Mouse (Mus musculus) heart, adult 18-20 months (tissue): ENCODE data around the gene Ilk. TPM values are rescaled to one million over a fixed set of nuclear protein-coding genes. Genes with fewer than 3 reads are reported as not detected.
"Not testable (repeated sequence)": the region's sequence is repeated elsewhere in the genome, so short reads cannot be mapped to it uniquely, and the experiment has no call there.

ENCODE experiments used
- DNase-seq, 2 experiments: peaks; one replicate each; pipeline ENCODE4 v3.0.0; 2021 to 2022; ENCODE audit warnings: mixed read lengths in 1 of 2
- long read RNA-seq, 2 experiments: library from polyadenylated mRNA; stranded (forward); transcript quantifications; one replicate each; pipeline ENCODE4 v2.0.0; 2021
- total RNA-seq, 2 experiments: library from RNA; stranded (reverse); gene quantifications; 2 replicates each; pipeline ENCODE4 v1.2.3; 2021

Ilk gene
- total RNA-seq, result 10 to 100 TPM; 75.0 to 75.7 TPM
- long read RNA-seq, experiment 1, transcript Ilk-201 (13 exons, 1,795 nt), result major isoform, 54 of 77 reads
- long read RNA-seq, experiment 1, partial matches to known transcripts, result 13 of 77 reads
- long read RNA-seq, experiment 1, other reads (novel, unspliced or antisense), result 9 of 77 reads
- long read RNA-seq, experiment 2, transcript Ilk-201 (13 exons, 1,795 nt), result major isoform, 28 of 42 reads
- long read RNA-seq, experiment 2, partial matches to known transcripts, result 11 of 42 reads
- long read RNA-seq, experiment 2, other reads (novel, unspliced or antisense), result 3 of 42 reads

GRCm38 (mm10) chr7:105736264-105736901 is at the start of gene Ilk:
Gene Ilk, plus strand, starts transcription at chr7:105736592.
- peak; percentile 95 to 97 for DNase-seq

GRCm38 (mm10) chr7:105690875-105691274 is 45.5 kb upstream of the Ilk start:
- DNase-seq, result no peak

- DNase-seq, result no peak
Observed at GRCm38 (mm10) chr7:105703184-105703583, 33.2 kb upstream of the Ilk start.

GRCm38 (mm10) chr7:105703816-105704215 is 32.6 kb upstream of the Ilk start:
- DNase-seq, result no peak

- no peak for DNase-seq
Observed at GRCm38 (mm10) chr7:105708733-105709132, 27.7 kb upstream of the Ilk start.

GRCm38 (mm10) chr7:105715366-105715765 is 21.0 kb upstream of the Ilk start:
- no peak for DNase-seq

- no peak for DNase-seq
Observed at GRCm38 (mm10) chr7:105721916-105722315, 14.5 kb upstream of the Ilk start.

- peak; percentile 65 to 74 for DNase-seq
Observed at GRCm38 (mm10) chr7:105726144-105726979, 10.0 kb upstream of the Ilk start.

- no peak for DNase-seq
Observed at GRCm38 (mm10) chr7:105726980-105727325, 9.4 kb upstream of the Ilk start.

- peak in 1 of 2 experiments; percentile 56 for DNase-seq
Observed at GRCm38 (mm10) chr7:105728701-105729428, 7.5 kb upstream of the Ilk start.

GRCm38 (mm10) chr7:105733836-105734235 is 2.6 kb upstream of the Ilk start:
- no peak for DNase-seq

GRCm38 (mm10) chr7:105734826-105735225 is 1.6 kb upstream of the Ilk start:
- no peak for DNase-seq

GRCm38 (mm10) chr7:105735464-105735863 is 928 bp upstream of the Ilk start:
- DNase-seq, result not testable (repeated sequence)

GRCm38 (mm10) chr7:105736911-105737521 is 624 bp downstream of the Ilk start, which contains the start of gene Rrp8:
Gene Rrp8, minus strand, starts transcription at chr7:105737385.
- peak; percentile 54 to 81 for DNase-seq

GRCm38 (mm10) chr7:105737648-105738047 is 1.3 kb downstream of the Ilk start:
- no peak for DNase-seq

GRCm38 (mm10) chr7:105738286-105738685 is 1.9 kb downstream of the Ilk start:
- no peak for DNase-seq

GRCm38 (mm10) chr7:105738948-105739347 is 2.6 kb downstream of the Ilk start:
- peak; percentile 80 to 92 for DNase-seq

- no peak for DNase-seq
Observed at GRCm38 (mm10) chr7:105740089-105740795, 3.9 kb downstream of the Ilk start.

GRCm38 (mm10) chr7:105740851-105741250 is 4.5 kb downstream of the Ilk start:
- no peak for DNase-seq

GRCm38 (mm10) chr7:105741978-105742377 is 5.6 kb downstream of the Ilk start:
- no peak for DNase-seq
